Mouse (Mus musculus) embryonic facial prominence, embryonic 12.5 days (tissue): ENCODE measurements around the gene Trappc4. TPM values are rescaled to one million over a fixed set of nuclear protein-coding genes. Genes with fewer than 3 reads are reported as not detected.

Experiments
- ATAC-seq: fragments of 200-750 bp; cut with Nextera tagmentation; 2 replicates; pipeline ENCODE4 v1.8.0; 2017; ENCODE audit not compliant: insufficient number of reproducible peaks, insufficient read depth, low FRiP score, low TSS enrichment
- H3K27ac ChIP-seq: fragments of 300-500 bp; sonication (generic); 2 replicates; pipeline ENCODE4 v1.5.1; 2016; ENCODE audit warnings: mild to moderate bottlenecking
- H3K27me3 ChIP-seq: fragments of 300-500 bp; sonication (generic); 2 replicates; pipeline ENCODE4 v1.6.1; 2016; ENCODE audit warnings: mild to moderate bottlenecking, moderate library complexity
- H3K36me3 ChIP-seq: fragments of 300-500 bp; sonication (generic); 2 replicates; pipeline ENCODE4 v1.6.1; 2016; ENCODE audit warnings: mild to moderate bottlenecking
- H3K4me1 ChIP-seq: fragments of 300-500 bp; sonication (generic); 2 replicates; pipeline ENCODE4 v1.6.1; 2016
- H3K4me2 ChIP-seq: fragments of 300-500 bp; sonication (generic); replicated peaks from 2 replicates; pipeline ENCODE4 v1.6.1; 2016; ENCODE audit warnings: mild to moderate bottlenecking, moderate library complexity
- H3K4me3 ChIP-seq: fragments of 300-500 bp; sonication (generic); 2 replicates; pipeline ENCODE4 v1.5.1; 2016; ENCODE audit warnings: mild to moderate bottlenecking
- H3K9ac ChIP-seq: fragments of 300-500 bp; sonication (generic); 2 replicates; pipeline ENCODE4 v1.6.1; 2016; ENCODE audit warnings: mild to moderate bottlenecking, moderate library complexity
- H3K9me3 ChIP-seq: fragments of 300-500 bp; sonication (generic); 2 replicates; pipeline ENCODE4 v1.6.1; 2016; ENCODE audit warnings: mild to moderate bottlenecking, moderate library complexity
- WGBS: fragments of 180-500 bp; shearing (Covaris S2); methylation state at CpG from one replicate; pipeline ENCODE4 v1.1.7; 2016; 5-methylcytosine and 5-hydroxymethylcytosine counted together
- polyA plus RNA-seq: library from polyadenylated mRNA; unstranded; fragments of >200 nt; fragmentation: Nextera tagmentation; extraction: Ambion mirVana; gene quantifications from 2 replicates; pipeline ENCODE4 v1.2.1, GENCODE M21; 2016

The Trappc4 gene
- polyA plus RNA-seq, 1 experiment from 2014 or later = 173 TPM

- Histone ChIP-seq H3K27ac (no peak overlapping the region), H3K36me3 (peaks cover 58% of the 10 kb centered on the region), H3K9me3 (no peaks in the 10 kb centered on the region), H3K27me3 (0 out of 2 replicates have a peak, but pooled peaks cover 3% of the 10 kb centered on the region), H3K9ac (no peak overlapping the region; the same call in 1 of the 2 replicates), H3K4me2 (no peak overlapping the region), H3K4me3 (no peak overlapping the region), H3K4me1 (peaks cover 15% of the 10 kb centered on the region; the same call in 1 of the 2 replicates)
- ATAC-seq = no peak
- 91% methylated on average over 6 of the region's 6 CpGs for WGBS
Measured at GRCm38 (mm10) chr9:44399795-44400114, 7.6 kb downstream of the Trappc4 start.

- H3K4me3 ChIP-seq = no peak overlapping the region
- 74% methylated on average over 13 of the region's 13 CpGs for WGBS
- peaks cover 53% of the 10 kb centered on the region for H3K36me3 ChIP-seq
Measured at GRCm38 (mm10) chr9:44399114-44399794, 8.1 kb downstream of the Trappc4 start.

GRCm38 (mm10) chr9:44398551-44398950 is 8.8 kb downstream of the Trappc4 start:
- 87% methylated on average over 9 of the region's 9 CpGs for WGBS
- 0 out of 2 replicates have a peak, but pooled peaks cover 3% of the 10 kb centered on the region for H3K27me3 ChIP-seq
- H3K9me3 ChIP-seq = no peaks in the 10 kb centered on the region
- H3K36me3 ChIP-seq = peaks cover 46% of the 10 kb centered on the region
- no peak overlapping the region for H3K27ac ChIP-seq
- H3K4me3 ChIP-seq = no peak overlapping the region
- H3K4me2 ChIP-seq = peak overlapping the region; percentile 98
- H3K4me1 ChIP-seq = peaks cover 15% of the 10 kb centered on the region; the same call in 1 of the 2 replicates
- H3K9ac ChIP-seq = no peak overlapping the region
- no peak for ATAC-seq

More at GRCm38 (mm10) chr9:44399114-44399794, 8.1 kb downstream of the Trappc4 start:
- no peak for ATAC-seq
- Histone ChIP-seq H3K27me3 (0 out of 2 replicates have a peak, but pooled peaks cover 3% of the 10 kb centered on the region), H3K4me1 (peaks cover 15% of the 10 kb centered on the region; the same call in 1 of the 2 replicates), H3K9me3 (no peaks in the 10 kb centered on the region), H3K27ac (no peak overlapping the region), H3K4me2 (no peak overlapping the region), H3K9ac (no peak overlapping the region)

GRCm38 (mm10) chr9:44398087-44398486 is 9.3 kb downstream of the Trappc4 start:
- Histone ChIP-seq H3K9ac (no peak overlapping the region), H3K4me2 (peak overlapping the region; percentile 98), H3K9me3 (no peaks in the 10 kb centered on the region), H3K4me3 (0 out of 2 replicates have a peak overlapping the region, but pooled peaks have one; percentile 68), H3K36me3 (peaks cover 42% of the 10 kb centered on the region), H3K4me1 (peaks cover 15% of the 10 kb centered on the region; the same call in 1 of the 2 replicates), H3K27ac (no peak overlapping the region), H3K27me3 (0 out of 2 replicates have a peak, but pooled peaks cover 3% of the 10 kb centered on the region)
- 24% methylated on average over 4 of the region's 4 CpGs for WGBS
- ATAC-seq = no peak

- under 1% methylated on average over 43 of the region's 43 CpGs for WGBS
- Histone ChIP-seq H3K4me3 (peak within 1 kb of the TSS; percentile 68), H3K4me1 (peaks cover 15% of the 10 kb centered on the region; the same call in 1 of the 2 replicates), H3K9ac (peak within 1 kb of the TSS; percentile 81), H3K27ac (peak within 1 kb of the TSS; percentile 74), H3K36me3 (peaks cover 38% of the 10 kb centered on the region), H3K4me2 (peak within 1 kb of the TSS; percentile 98), H3K9me3 (no peaks in the 10 kb centered on the region), H3K27me3 (0 out of 2 replicates have a peak, but pooled peaks cover 3% of the 10 kb centered on the region)
- peak; percentile 98 for ATAC-seq
Measured at GRCm38 (mm10) chr9:44396684-44397411, 10.6 kb downstream of the Trappc4 start, which contains the start of gene Slc37a4. Gene Slc37a4 (plus strand): TSS chr9:44396852.

GRCm38 (mm10) chr9:44391466-44391865 is 15.9 kb downstream of the Trappc4 start:
- H3K27me3 ChIP-seq = no peaks in the 10 kb centered on the region
- WGBS = 43% methylated on average over 4 of the region's 4 CpGs
- H3K4me3 ChIP-seq = no peak overlapping the region
- no peaks in the 10 kb centered on the region for H3K4me1 ChIP-seq
- peaks cover 52% of the 10 kb centered on the region for H3K36me3 ChIP-seq
- H3K4me2 ChIP-seq = no peak overlapping the region
- no peak overlapping the region for H3K9ac ChIP-seq
- no peak overlapping the region for H3K27ac ChIP-seq
- ATAC-seq = no peak
- H3K9me3 ChIP-seq = no peaks in the 10 kb centered on the region

- no peak for ATAC-seq
- 61% methylated on average over 8 of the region's 8 CpGs for WGBS
- peaks cover 74% of the 10 kb centered on the region for H3K36me3 ChIP-seq
Measured at GRCm38 (mm10) chr9:44389273-44389672, 18.1 kb downstream of the Trappc4 start.

GRCm38 (mm10) chr9:44387221-44387620 is 20.2 kb downstream of the Trappc4 start:
- no peaks in the 10 kb centered on the region for H3K9me3 ChIP-seq
- H3K4me1 ChIP-seq = no peaks in the 10 kb centered on the region
- H3K9ac ChIP-seq = no peak overlapping the region
- WGBS = 73% methylated on average over 3 of the region's 3 CpGs
- H3K27ac ChIP-seq = no peak overlapping the region
- no peaks in the 10 kb centered on the region for H3K27me3 ChIP-seq
- peaks cover 88% of the 10 kb centered on the region for H3K36me3 ChIP-seq
- H3K4me2 ChIP-seq = no peak overlapping the region
- H3K4me3 ChIP-seq = no peak overlapping the region
- no peak for ATAC-seq

More at GRCm38 (mm10) chr9:44389273-44389672, 18.1 kb downstream of the Trappc4 start:
- Histone ChIP-seq H3K27me3 (no peaks in the 10 kb centered on the region), H3K4me3 (no peak overlapping the region), H3K9me3 (no peaks in the 10 kb centered on the region), H3K27ac (no peak overlapping the region), H3K4me1 (no peaks in the 10 kb centered on the region), H3K4me2 (no peak overlapping the region), H3K9ac (no peak overlapping the region)

GRCm38 (mm10) chr9:44384596-44384995 is 22.8 kb downstream of the Trappc4 start:
- Histone ChIP-seq H3K4me1 (peaks cover 11% of the 10 kb centered on the region), H3K4me3 (no peak overlapping the region), H3K4me2 (no peak overlapping the region), H3K9me3 (no peaks in the 10 kb centered on the region), H3K36me3 (peaks cover 88% of the 10 kb centered on the region), H3K27me3 (no peaks in the 10 kb centered on the region), H3K9ac (no peak overlapping the region), H3K27ac (no peak overlapping the region)
- 89% methylated on average over 13 of the region's 13 CpGs for WGBS
- ATAC-seq = no peak

- H3K27me3 ChIP-seq = no peaks in the 10 kb centered on the region
- peaks cover 11% of the 10 kb centered on the region for H3K4me1 ChIP-seq
- no peaks in the 10 kb centered on the region for H3K9me3 ChIP-seq
- 9% methylated on average over 15 of the region's 15 CpGs for WGBS
- ATAC-seq = peak; percentile 35
- H3K4me3 ChIP-seq = peak overlapping the region; percentile 88
- H3K9ac ChIP-seq = peak overlapping the region; percentile 90
- H3K4me2 ChIP-seq = peak overlapping the region; percentile 95
- H3K36me3 ChIP-seq = peaks cover 41% of the 10 kb centered on the region
- peak overlapping the region; percentile 73 for H3K27ac ChIP-seq
Measured at GRCm38 (mm10) chr9:44379862-44380261, 27.5 kb downstream of the Trappc4 start.

- H3K4me3 ChIP-seq = peak within 1 kb of the TSS; percentile 88
- peak; percentile 95 for ATAC-seq
- no peaks in the 10 kb centered on the region for H3K9me3 ChIP-seq
- H3K4me1 ChIP-seq = peaks cover 11% of the 10 kb centered on the region
- under 1% methylated on average over 83 of the region's 83 CpGs for WGBS
- H3K27me3 ChIP-seq = no peaks in the 10 kb centered on the region
- peak within 1 kb of the TSS; percentile 73 for H3K27ac ChIP-seq
- peak within 1 kb of the TSS; percentile 95 for H3K4me2 ChIP-seq
- H3K36me3 ChIP-seq = peaks cover 35% of the 10 kb centered on the region
- H3K9ac ChIP-seq = peak within 1 kb of the TSS; percentile 90
Measured at GRCm38 (mm10) chr9:44379054-44379834, 28.2 kb downstream of the Trappc4 start, which contains the start of gene Hyou1. Gene Hyou1 (plus strand): TSS chr9:44379490.
